Mouse (Mus musculus): ENCODE measurements at regions not wholly inside any gene's neighbourhood (a gene's known extent, or its start where the extent isn't known, plus 50 kb on each side); places are given as distances from the start of the nearest gene placed in this dataset.
A peak's percentile ranks its signal among the peaks of the same experiment; 100 is the strongest.

DNA sequence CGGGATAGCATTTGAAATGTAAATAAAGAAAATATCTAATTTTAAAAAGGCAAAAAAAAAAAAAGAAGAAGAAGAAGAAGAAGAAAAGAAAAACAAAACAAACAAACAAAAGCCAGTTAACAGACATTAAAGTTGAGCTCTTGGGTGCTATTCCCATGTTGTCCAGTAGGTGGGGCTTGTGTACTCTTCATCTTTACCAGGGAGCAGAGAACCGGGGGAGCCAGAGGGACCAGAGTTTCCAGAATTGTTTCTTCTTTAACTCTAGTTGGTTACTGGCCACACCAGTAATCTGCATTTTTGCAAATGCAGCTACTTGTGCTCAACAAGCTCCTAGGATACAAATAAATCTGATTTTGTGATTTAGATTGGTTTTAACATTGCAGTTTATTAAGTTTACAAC is 103.6 kb upstream of the Dcn start:
- TF ChIP-seq POLR2A (IDR thresholded peaks at IDR 0.05; ENCODE audit: low read depth, low read length) (no peak), CTCF (IDR thresholded peaks at IDR 0.05; ENCODE audit: extremely low read depth, insufficient read length, insufficient replicate concordance, low read depth, low read length) (peak; percentile 48; the same call in 1 of the 2 replicates)
- Histone ChIP-seq H3K27ac (ENCODE audit: insufficient read depth, low read depth, low read length) (no peak overlapping the region), H3K27me3 (ENCODE audit: control insufficient read depth, insufficient read depth, low read length) (no peaks in the 10 kb centered on the region), H3K4me1 (ENCODE audit: control insufficient read depth, insufficient read depth, insufficient read length, low read length) (no peaks in the 10 kb centered on the region), H3K36me3 (ENCODE audit: control insufficient read depth, insufficient read depth, low read length) (no peaks in the 10 kb centered on the region), H3K4me3 (ENCODE audit: low read depth, low read length) (no peak overlapping the region)
- 6% methylated on average over 2 of the region's 2 CpGs for whole genome bisulfite sequencing

- Histone ChIP-seq H3K27me3 (ENCODE audit: control insufficient read depth, insufficient read depth, low read length) (no peaks in the 10 kb centered on the region), H3K36me3 (ENCODE audit: control insufficient read depth, insufficient read depth, low read length) (no peaks in the 10 kb centered on the region), H3K27ac (ENCODE audit: insufficient read depth, low read depth, low read length) (no peak overlapping the region), H3K4me3 (ENCODE audit: low read depth, low read length) (no peak overlapping the region), H3K4me1 (ENCODE audit: control insufficient read depth, insufficient read depth, insufficient read length, low read length) (no peaks in the 10 kb centered on the region)
- 51% methylated on average over 4 of the region's 4 CpGs for WGBS
- no peak for TF ChIP-seq POLR2A (IDR thresholded peaks at IDR 0.05; ENCODE audit: low read depth, low read length)
These were observed 103.0 kb upstream of the Dcn start for GRCm38 (mm10) chr10:97376376-97376775.

GRCm38 (mm10) chr10:97381586-97381985 is 97.8 kb upstream of the Dcn start:
- H3K4me1 ChIP-seq (ENCODE audit: control insufficient read depth, insufficient read depth, insufficient read length, low read length): no peaks in the 10 kb centered on the region
- no peaks in the 10 kb centered on the region for H3K36me3 ChIP-seq (ENCODE audit: control insufficient read depth, insufficient read depth, low read length)
- H3K27ac ChIP-seq (ENCODE audit: insufficient read depth, low read depth, low read length): no peak overlapping the region
- H3K27me3 ChIP-seq (ENCODE audit: control insufficient read depth, insufficient read depth, low read length): no peaks in the 10 kb centered on the region
- TF ChIP-seq CTCF (IDR thresholded peaks at IDR 0.05; ENCODE audit: extremely low read depth, insufficient read length, insufficient replicate concordance, low read depth, low read length) (no peak), POLR2A (IDR thresholded peaks at IDR 0.05; ENCODE audit: low read depth, low read length) (no peak)
- no peak overlapping the region for H3K4me3 ChIP-seq (ENCODE audit: low read depth, low read length)

DNA sequence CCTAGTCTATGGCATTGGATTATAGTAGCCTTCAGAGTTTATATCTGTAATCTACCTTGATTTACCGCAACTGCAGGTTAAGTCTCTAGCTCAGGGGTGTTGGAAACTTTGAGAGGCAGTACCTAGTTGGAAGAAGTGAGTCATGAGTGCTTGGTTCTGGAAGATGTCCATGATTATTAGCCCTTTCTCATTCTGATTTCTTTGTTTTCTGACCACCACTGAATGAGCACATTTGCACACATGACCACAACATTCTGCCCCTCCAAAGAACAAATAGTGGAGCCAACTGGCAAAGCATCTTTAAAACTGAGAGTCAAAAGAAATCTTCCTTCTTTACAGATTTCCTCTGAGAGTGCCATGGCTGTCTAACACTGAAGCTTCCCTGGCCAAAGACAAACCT is 95.5 kb upstream of the Dcn start:
- H3K27ac ChIP-seq (ENCODE audit: insufficient read depth, low read depth, low read length): no peak overlapping the region
- no peak for TF ChIP-seq CTCF (IDR thresholded peaks at IDR 0.05; ENCODE audit: extremely low read depth, insufficient read length, insufficient replicate concordance, low read depth, low read length)
- 87% methylated on average over 1 of the region's 1 CpGs for WGBS
- H3K4me1 ChIP-seq (ENCODE audit: control insufficient read depth, insufficient read depth, insufficient read length, low read length): no peaks in the 10 kb centered on the region
- H3K27me3 ChIP-seq (ENCODE audit: control insufficient read depth, insufficient read depth, low read length): peaks cover 2% of the 10 kb centered on the region; the same call in 1 of the 2 replicates
- no peaks in the 10 kb centered on the region for H3K36me3 ChIP-seq (ENCODE audit: control insufficient read depth, insufficient read depth, low read length)
- no peak overlapping the region for H3K4me3 ChIP-seq (ENCODE audit: low read depth, low read length)

DNA sequence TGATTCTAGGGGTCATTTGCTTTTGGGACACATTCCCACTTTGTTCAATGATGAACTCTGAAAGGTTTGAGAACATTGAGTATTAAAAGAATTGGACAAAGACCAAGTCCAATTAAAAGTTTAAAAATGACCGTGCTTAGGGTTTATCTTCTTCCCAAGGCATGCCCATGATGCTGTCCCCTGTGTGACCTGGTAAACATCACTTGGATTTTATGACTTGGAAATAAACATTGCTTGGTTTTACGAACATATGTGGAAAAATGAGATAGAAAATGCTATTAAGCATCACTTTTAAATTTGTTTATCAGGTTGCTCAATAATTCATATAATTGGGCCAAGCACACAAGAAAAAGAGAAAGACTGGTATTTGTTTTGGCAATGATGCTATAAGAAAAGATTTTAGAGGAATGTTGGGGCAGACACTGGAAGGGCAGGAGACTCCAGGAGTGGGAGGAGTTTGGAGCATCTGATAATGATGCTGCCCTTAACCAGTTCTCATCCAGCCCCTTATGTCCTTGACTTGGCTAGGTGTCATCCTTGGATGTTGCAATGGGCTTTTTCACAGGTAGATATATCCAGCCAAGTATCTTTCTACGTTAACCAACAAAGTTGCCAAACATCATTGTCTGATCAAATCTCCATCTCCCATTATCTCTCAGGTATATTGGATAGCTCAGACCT is 92.1 kb upstream of the Dcn start:
- Histone ChIP-seq H3K27ac (ENCODE audit: insufficient read depth, low read depth, low read length) (no peak overlapping the region), H3K4me1 (ENCODE audit: control insufficient read depth, insufficient read depth, insufficient read length, low read length) (no peaks in the 10 kb centered on the region), H3K36me3 (ENCODE audit: control insufficient read depth, insufficient read depth, low read length) (no peaks in the 10 kb centered on the region), H3K27me3 (ENCODE audit: control insufficient read depth, insufficient read depth, low read length) (peaks cover 2% of the 10 kb centered on the region; the same call in 1 of the 2 replicates), H3K4me3 (ENCODE audit: low read depth, low read length) (no peak overlapping the region)
- WGBS: 50% methylated on average over 3 of the region's 3 CpGs
- TF ChIP-seq CTCF (IDR thresholded peaks at IDR 0.05; ENCODE audit: extremely low read depth, insufficient read length, insufficient replicate concordance, low read depth, low read length) (no peak), POLR2A (IDR thresholded peaks at IDR 0.05; ENCODE audit: low read depth, low read length) (no peak)

GRCm38 (mm10) chr10:97389647-97390590 is 89.5 kb upstream of the Dcn start:
- no peak for TF ChIP-seq POLR2A (IDR thresholded peaks at IDR 0.05; ENCODE audit: low read depth, low read length)
- no peak for TF ChIP-seq CTCF (IDR thresholded peaks at IDR 0.05; ENCODE audit: extremely low read depth, insufficient read length, insufficient replicate concordance, low read depth, low read length)
- Histone ChIP-seq H3K36me3 (ENCODE audit: control insufficient read depth, insufficient read depth, low read length) (no peaks in the 10 kb centered on the region), H3K4me1 (ENCODE audit: control insufficient read depth, insufficient read depth, insufficient read length, low read length) (no peaks in the 10 kb centered on the region), H3K27ac (ENCODE audit: insufficient read depth, low read depth, low read length) (no peak overlapping the region), H3K4me3 (ENCODE audit: low read depth, low read length) (no peak overlapping the region), H3K27me3 (ENCODE audit: control insufficient read depth, insufficient read depth, low read length) (peaks cover 2% of the 10 kb centered on the region; the same call in 1 of the 2 replicates)
- WGBS: 66% methylated on average over 7 of the region's 7 CpGs

DNA sequence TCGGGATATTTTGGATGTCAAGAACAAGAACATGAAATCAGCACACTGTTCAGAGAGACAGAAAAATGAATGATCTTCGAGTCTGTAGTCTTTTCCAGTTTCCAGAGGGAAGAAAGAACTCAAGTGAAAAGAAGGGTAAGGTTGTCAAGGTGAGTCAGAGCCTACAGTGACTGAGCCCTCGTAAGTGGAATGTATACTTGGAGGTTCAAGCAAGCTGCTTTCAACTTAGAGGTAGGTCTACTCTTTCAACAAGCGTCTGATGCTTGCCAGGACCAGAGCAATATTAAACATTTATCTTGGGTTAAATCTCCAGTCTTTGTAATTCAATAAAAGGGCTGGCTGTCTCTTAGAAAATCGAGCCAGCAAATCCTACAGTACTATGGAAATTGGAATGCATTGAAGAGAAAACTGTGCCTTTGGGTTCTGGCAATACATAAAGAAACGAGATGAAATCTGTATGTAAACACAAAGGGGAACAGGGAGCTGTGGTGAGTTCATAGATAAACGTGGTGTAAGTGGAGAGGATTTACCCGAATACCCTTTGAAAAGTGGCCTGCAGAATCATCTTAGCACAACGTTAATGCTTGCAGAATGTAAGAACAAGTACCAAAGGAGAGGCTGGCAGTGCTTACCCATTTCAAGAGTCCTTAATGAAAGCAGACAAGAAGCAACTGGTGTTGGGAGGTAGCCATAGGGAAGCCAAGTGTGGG is 82.2 kb upstream of the Dcn start:
- no peaks in the 10 kb centered on the region for H3K27me3 ChIP-seq (ENCODE audit: control insufficient read depth, insufficient read depth, low read length)
- no peaks in the 10 kb centered on the region for H3K36me3 ChIP-seq (ENCODE audit: control insufficient read depth, insufficient read depth, low read length)
- no peak overlapping the region; the same call in 1 of the 2 replicates for H3K27ac ChIP-seq (ENCODE audit: insufficient read depth, low read depth, low read length)
- H3K4me1 ChIP-seq (ENCODE audit: control insufficient read depth, insufficient read depth, insufficient read length, low read length): no peaks in the 10 kb centered on the region
- TF ChIP-seq CTCF (IDR thresholded peaks at IDR 0.05; ENCODE audit: extremely low read depth, insufficient read length, insufficient replicate concordance, low read depth, low read length) (no peak), POLR2A (IDR thresholded peaks at IDR 0.05; ENCODE audit: low read depth, low read length) (no peak)
- H3K4me3 ChIP-seq (ENCODE audit: low read depth, low read length): no peak overlapping the region
- WGBS: 51% methylated on average over 9 of the region's 9 CpGs
